Mouse (Mus musculus): Measurements from ENCODE around the gene Hdac2.

DNA sequence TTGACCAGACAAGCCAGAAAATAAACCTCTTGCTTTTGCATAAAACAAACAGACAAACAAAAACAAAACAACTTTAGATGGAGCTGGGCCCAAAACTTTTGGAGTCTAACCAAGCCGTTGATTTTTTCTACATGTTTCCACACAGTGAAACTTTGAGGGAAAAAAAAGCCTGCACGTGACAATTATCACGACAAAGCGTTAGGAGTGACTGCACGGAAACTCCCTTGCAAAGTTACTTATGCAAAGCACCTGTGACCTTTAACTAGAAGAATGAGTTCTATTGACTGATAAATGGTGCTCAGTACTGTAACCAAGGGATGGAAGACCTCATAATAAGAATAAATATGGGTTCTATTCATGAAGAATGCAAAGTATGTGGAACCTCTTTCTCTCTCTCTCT, 38.5 kb upstream of the Hdac2 start:
- TF ChIP-seq CTCF (IDR thresholded peaks at IDR 0.05) (no peak), EP300 (IDR thresholded peaks at IDR 0.05) (no peak)
